In the genomic region with DNA sequence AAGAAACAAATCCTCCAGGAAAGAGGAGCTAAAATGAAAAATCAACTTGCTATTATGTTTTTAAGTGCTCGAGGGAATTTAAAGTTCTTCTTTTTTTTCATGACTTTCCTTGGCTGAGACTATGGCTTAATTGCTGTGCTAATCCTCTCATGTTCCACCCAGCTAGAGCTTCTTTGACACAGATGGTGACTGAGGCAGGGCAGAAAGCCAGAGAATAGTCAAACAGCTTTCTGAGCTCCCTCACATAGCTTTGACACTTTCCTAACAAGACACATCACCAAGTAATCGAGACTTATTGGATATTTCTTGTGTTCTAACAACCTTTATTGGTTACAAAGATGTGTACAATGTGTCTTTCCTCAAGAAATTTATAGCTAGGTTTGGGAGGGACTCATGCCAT, we compare ENCODE assay signal across 14 mouse cellular contexts.
DNase-seq lines count a peak whose midpoint lies in the region; ATAC-seq and TF ChIP-seq lines count a peak whose summit lies in the region.
"Had no signal": no experiment of that assay in that cellular context is flagged by ENCODE, and none has a peak within 500 bp of the region (broad histone marks: within the 10 kb centered on the region; RNA-seq: fewer than 3 reads in every experiment).

No protein-coding gene starts in this region.

- H3K9me3 ChIP-seq in forebrain, embryonic 15.5 days: no peaks in the 10 kb centered on the region
- no peaks in the 10 kb centered on the region for H3K9me3 ChIP-seq in forebrain, embryonic 11.5 days (ENCODE audit: control insufficient read depth, low read length)
- no peaks in the 10 kb centered on the region for H3K9me3 ChIP-seq in heart, embryonic 12.5 days (replicated peaks)
- H3K9me3 ChIP-seq: G1E; hindbrain, embryonic 15.5 days had no signal

- WGBS in forebrain, embryonic 15.5 days: 26% methylated on average over 2 of the region's 2 CpGs
- WGBS in forebrain, embryonic 11.5 days: 58% methylated on average over 2 of the region's 2 CpGs
- WGBS in heart, embryonic 12.5 days: 65% methylated on average over 2 of the region's 2 CpGs
- WGBS in heart, adult 2 months: 64% methylated on average over 2 of the region's 2 CpGs

- no peak overlapping the region for H3K9ac ChIP-seq in forebrain, embryonic 15.5 days (replicated peaks)
- H3K9ac ChIP-seq in forebrain, embryonic 11.5 days (ENCODE audit: low read length): no peak overlapping the region
- no peak overlapping the region for H3K9ac ChIP-seq in heart, embryonic 12.5 days
- H3K9ac ChIP-seq in heart, adult 2 months (ENCODE audit: low read depth, low read length): no peak overlapping the region
- H3K9ac ChIP-seq: hindbrain, embryonic 15.5 days; liver, postnatal 0 days had no signal

- no peak for TF ChIP-seq POLR2A in heart, adult 2 months (IDR thresholded peaks at IDR 0.05; ENCODE audit: insufficient read depth, low read depth, low read length)

- H3K27ac ChIP-seq in forebrain, embryonic 15.5 days (replicated peaks): 0 out of 2 replicates have a peak overlapping the region, but pooled peaks have one; percentile 17
- no peak overlapping the region for H3K27ac ChIP-seq in forebrain, embryonic 11.5 days (ENCODE audit: low read depth, low read length)
- H3K27ac ChIP-seq in heart, embryonic 12.5 days (ENCODE audit: poor library complexity, severe bottlenecking): no peak overlapping the region
- H3K27ac ChIP-seq in heart, adult 2 months: no peak overlapping the region
- H3K27ac ChIP-seq: hindbrain, embryonic 15.5 days; macrophage had no signal

- no peak overlapping the region for H3K4me2 ChIP-seq in forebrain, embryonic 15.5 days (replicated peaks)
- no peak overlapping the region for H3K4me2 ChIP-seq in forebrain, embryonic 11.5 days (ENCODE audit: low read depth, low read length, severe bottlenecking)
- no peak overlapping the region for H3K4me2 ChIP-seq in heart, embryonic 12.5 days
- H3K4me2 ChIP-seq: hindbrain, embryonic 15.5 days had no signal

- no peak for TF ChIP-seq EP300 in heart, adult 2 months (IDR thresholded peaks at IDR 0.05; ENCODE audit: insufficient read depth, low read depth, low read length)

- no peaks in the 10 kb centered on the region for H3K79me2 ChIP-seq in heart, adult 2 months (replicated peaks; ENCODE audit: control insufficient read depth, insufficient read depth, low read length)

- DNase-seq in forebrain, embryonic 11.5 days (ENCODE audit: low spot score): no peak
- DNase-seq in right cerebral cortex, adult 18-20 months: peak; percentile 1
- DNase-seq in right cerebral cortex, postnatal 25 days: no peak
- DNase-seq in layer of hippocampus, adult 11-12 months (ENCODE audit: low spot score): peak; percentile 18
- DNase-seq in telencephalon, adult 2 months (ENCODE audit: low read depth, low spot score): peak; percentile 28
- DNase-seq in heart, adult 2 months: no peak
- DNase-seq: adrenal gland, postnatal 36 days; cerebellum, adult 18-20 months; liver, postnatal 0 days had no signal

- intact Hi-C loops in heart, adult 2 months (cut with DNase I): no loop called here

- H3K36me3 ChIP-seq in forebrain, embryonic 15.5 days: no peaks in the 10 kb centered on the region
- H3K36me3 ChIP-seq in forebrain, embryonic 11.5 days (ENCODE audit: control insufficient read depth, insufficient read depth, low read length): no peaks in the 10 kb centered on the region
- no peaks in the 10 kb centered on the region for H3K36me3 ChIP-seq in heart, embryonic 12.5 days
- no peaks in the 10 kb centered on the region for H3K36me3 ChIP-seq in heart, adult 2 months (ENCODE audit: control insufficient read depth, insufficient read depth, low read length)
- H3K36me3 ChIP-seq: G1E; hindbrain, embryonic 15.5 days had no signal

- TF ChIP-seq CTCF in heart, adult 2 months (IDR thresholded peaks at IDR 0.05): no peak

- H3K4me3 ChIP-seq in forebrain, embryonic 15.5 days: no peak overlapping the region
- H3K4me3 ChIP-seq in forebrain, embryonic 11.5 days (ENCODE audit: low read depth, low read length): no peak overlapping the region
- no peak overlapping the region for H3K4me3 ChIP-seq in heart, embryonic 12.5 days
- no peak overlapping the region for H3K4me3 ChIP-seq in heart, adult 2 months
- H3K4me3 ChIP-seq: hindbrain, embryonic 15.5 days had no signal

- ATAC-seq in forebrain, embryonic 15.5 days (replicated peaks): peak; percentile 78; the same call in 1 of the 2 replicates
- no peak for ATAC-seq in forebrain, embryonic 11.5 days (replicated peaks; ENCODE audit: low FRiP score)
- no peak for ATAC-seq in heart, embryonic 12.5 days (ENCODE audit: insufficient number of reproducible peaks, low FRiP score)
- ATAC-seq: liver, postnatal 0 days had no signal

- H3K27me3 ChIP-seq in forebrain, embryonic 15.5 days: no peaks in the 10 kb centered on the region
- H3K27me3 ChIP-seq in forebrain, embryonic 11.5 days (ENCODE audit: control insufficient read depth, insufficient read depth, low read length): no peaks in the 10 kb centered on the region
- H3K27me3 ChIP-seq in heart, embryonic 12.5 days (replicated peaks): no peaks in the 10 kb centered on the region
- H3K27me3 ChIP-seq in heart, adult 2 months (ENCODE audit: control insufficient read depth, insufficient read depth, low read length): no peaks in the 10 kb centered on the region
- H3K27me3 ChIP-seq: hindbrain, embryonic 15.5 days had no signal

- peaks cover 5% of the 10 kb centered on the region; the same call in 1 of the 2 replicates for H3K4me1 ChIP-seq in forebrain, embryonic 15.5 days
- H3K4me1 ChIP-seq in forebrain, embryonic 11.5 days (replicated peaks; ENCODE audit: control insufficient read depth, insufficient read depth, low read length): no peaks in the 10 kb centered on the region
- no peaks in the 10 kb centered on the region for H3K4me1 ChIP-seq in heart, embryonic 12.5 days (replicated peaks)
- no peaks in the 10 kb centered on the region for H3K4me1 ChIP-seq in heart, adult 2 months (ENCODE audit: control insufficient read depth, insufficient read depth, low read length)
- H3K4me1 ChIP-seq: hindbrain, embryonic 15.5 days had no signal

Comparison
In these comparisons a context has a peak if more than half of its experiments do, and no peak if none do; other contexts are left out.
1. DNase-seq: peak in right cerebral cortex, adult 18-20 months (single experiment), layer of hippocampus, adult 11-12 months (single experiment) and telencephalon, adult 2 months (single experiment); none in forebrain, embryonic 11.5 days (single experiment), right cerebral cortex, postnatal 25 days (single experiment) and heart, adult 2 months (0 of 2).